Mouse (Mus musculus): ENCODE measurements around the gene Cyp2j13. TPM values are rescaled to one million over a fixed set of nuclear protein-coding genes. Genes with fewer than 3 reads are reported as not detected.

Cyp2j13 gene
- total RNA-seq (2023) = not detected

DNA sequence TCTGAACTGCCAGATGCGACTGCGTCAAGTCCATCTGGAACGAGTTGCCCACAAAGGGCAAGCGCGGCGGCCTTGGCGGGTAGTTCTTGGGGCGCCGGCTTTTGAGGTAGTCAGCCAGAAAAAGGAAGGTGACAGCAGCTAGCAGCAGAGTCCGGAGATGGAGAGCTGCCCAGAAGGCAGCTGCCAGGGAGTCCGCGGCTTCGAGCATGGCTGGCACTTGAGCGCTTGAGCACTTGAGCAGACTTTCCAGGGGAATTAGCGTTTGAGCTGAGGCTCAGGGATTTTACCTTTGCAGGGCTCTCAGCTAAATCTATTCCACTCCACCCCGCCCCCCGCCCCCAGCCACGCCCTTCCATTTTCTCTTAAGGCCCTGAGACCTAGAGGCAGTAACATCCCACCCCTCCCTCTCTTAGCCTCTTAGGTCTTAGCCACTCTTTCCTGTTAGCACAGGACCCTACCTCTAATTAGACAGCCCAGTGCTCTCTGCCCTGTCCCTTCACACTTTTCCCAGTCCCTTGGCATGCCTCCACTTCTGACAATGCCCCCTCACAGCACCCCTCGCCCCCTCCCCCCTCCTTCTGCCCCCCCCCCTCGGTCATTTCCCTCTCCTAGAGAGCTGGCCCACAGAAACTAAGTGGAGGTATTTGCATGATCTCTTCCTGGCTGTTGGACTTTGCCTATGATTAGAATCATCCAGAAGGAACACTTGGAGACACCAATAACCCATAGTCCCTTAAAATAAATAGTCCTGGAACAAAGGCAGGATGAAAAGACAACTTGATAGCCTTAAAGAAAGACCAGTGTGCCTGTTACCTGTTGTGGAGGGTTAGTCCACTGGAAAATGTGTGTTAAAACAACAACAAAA, at the start of gene Cyp2j13:
TSS of gene Cyp2j13 (minus strand) at position 286 of the 865 bp plus-strand sequence.

Other genes starting within 250 kb of the Cyp2j13 start
- 1 to 10 TPM; 1.0 to 3.2 TPM for gene Hook1, start 110.3 kb downstream of the Cyp2j13 start, total RNA-seq (2023)
- gene Cyp2j12, start 63.6 kb upstream of the Cyp2j13 start, total RNA-seq (2023) = not detected
- not detected for gene Cyp2j7, start 159.1 kb upstream of the Cyp2j13 start, total RNA-seq (2023)

All from neutrophil, adult 59 days (primary cell).